Mouse (Mus musculus): ENCODE measurements around the gene Spint2. TPM values are rescaled to one million over a fixed set of nuclear protein-coding genes. Genes with fewer than 3 reads are reported as not detected.

Spint2 gene
- polyA plus RNA-seq, 1 experiment, result 35.7 TPM

DNA sequence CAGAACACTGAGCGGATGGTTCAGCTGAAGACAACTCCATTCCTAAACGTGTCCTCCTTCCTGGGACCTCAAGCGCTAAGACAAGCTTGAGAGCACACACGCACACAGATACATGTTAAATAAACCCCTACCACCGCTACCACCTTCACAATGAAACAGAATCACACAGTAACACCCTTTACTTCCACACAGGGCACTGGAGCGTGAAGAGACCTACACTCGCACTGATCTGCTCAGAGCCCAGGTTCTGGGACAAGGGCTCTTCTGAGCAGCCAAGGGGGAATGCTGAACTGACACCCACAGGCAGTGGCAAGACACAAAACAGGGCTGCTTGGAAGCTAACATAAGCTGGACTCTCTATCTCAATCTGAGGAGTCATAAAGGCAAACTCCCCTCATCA is 16.1 kb downstream of the Spint2 start:
- TF ChIP-seq POLR2A (IDR thresholded peaks at IDR 0.05; ENCODE audit: borderline replicate concordance, control insufficient read depth, low read depth, low read length) (no peak), CTCF (IDR thresholded peaks at IDR 0.05; ENCODE audit: control insufficient read depth, insufficient read depth, low read length) (no peak)
- Histone ChIP-seq H3K4me1 (ENCODE audit: control insufficient read depth, insufficient read depth, low read length) (peaks cover 1% of the 10 kb centered on the region; the same call in 1 of the 2 replicates), H3K27ac (ENCODE audit: control insufficient read depth, insufficient read depth, low read depth, low read length, poor library complexity) (no peak overlapping the region), H3K4me3 (replicated peaks; ENCODE audit: control insufficient read depth, low read depth, low read length) (no peak overlapping the region)
- WGBS, result 87% methylated on average over 7 of the region's 7 CpGs

- no peak overlapping the region for H3K27ac ChIP-seq (ENCODE audit: control insufficient read depth, insufficient read depth, low read depth, low read length, poor library complexity)
- H3K4me1 ChIP-seq (ENCODE audit: control insufficient read depth, insufficient read depth, low read length), result no peaks in the 10 kb centered on the region
These were observed 17.9 kb downstream of the Spint2 start for GRCm38 (mm10) chr7:29263831-29264230.

GRCm38 (mm10) chr7:29262151-29262550 is 19.6 kb downstream of the Spint2 start:
- no peak overlapping the region for H3K4me3 ChIP-seq (replicated peaks; ENCODE audit: control insufficient read depth, low read depth, low read length)
- no peak for TF ChIP-seq CTCF (IDR thresholded peaks at IDR 0.05; ENCODE audit: control insufficient read depth, insufficient read depth, low read length)
- no peak for TF ChIP-seq POLR2A (IDR thresholded peaks at IDR 0.05; ENCODE audit: borderline replicate concordance, control insufficient read depth, low read depth, low read length)
- WGBS, result 80% methylated on average over 6 of the region's 6 CpGs

More at GRCm38 (mm10) chr7:29263831-29264230, 17.9 kb downstream of the Spint2 start:
- no peak overlapping the region for H3K4me3 ChIP-seq (replicated peaks; ENCODE audit: control insufficient read depth, low read depth, low read length)
- WGBS, result 82% methylated on average over 3 of the region's 3 CpGs
- TF ChIP-seq CTCF (IDR thresholded peaks at IDR 0.05; ENCODE audit: control insufficient read depth, insufficient read depth, low read length) (no peak), POLR2A (IDR thresholded peaks at IDR 0.05; ENCODE audit: borderline replicate concordance, control insufficient read depth, low read depth, low read length) (no peak)

DNA sequence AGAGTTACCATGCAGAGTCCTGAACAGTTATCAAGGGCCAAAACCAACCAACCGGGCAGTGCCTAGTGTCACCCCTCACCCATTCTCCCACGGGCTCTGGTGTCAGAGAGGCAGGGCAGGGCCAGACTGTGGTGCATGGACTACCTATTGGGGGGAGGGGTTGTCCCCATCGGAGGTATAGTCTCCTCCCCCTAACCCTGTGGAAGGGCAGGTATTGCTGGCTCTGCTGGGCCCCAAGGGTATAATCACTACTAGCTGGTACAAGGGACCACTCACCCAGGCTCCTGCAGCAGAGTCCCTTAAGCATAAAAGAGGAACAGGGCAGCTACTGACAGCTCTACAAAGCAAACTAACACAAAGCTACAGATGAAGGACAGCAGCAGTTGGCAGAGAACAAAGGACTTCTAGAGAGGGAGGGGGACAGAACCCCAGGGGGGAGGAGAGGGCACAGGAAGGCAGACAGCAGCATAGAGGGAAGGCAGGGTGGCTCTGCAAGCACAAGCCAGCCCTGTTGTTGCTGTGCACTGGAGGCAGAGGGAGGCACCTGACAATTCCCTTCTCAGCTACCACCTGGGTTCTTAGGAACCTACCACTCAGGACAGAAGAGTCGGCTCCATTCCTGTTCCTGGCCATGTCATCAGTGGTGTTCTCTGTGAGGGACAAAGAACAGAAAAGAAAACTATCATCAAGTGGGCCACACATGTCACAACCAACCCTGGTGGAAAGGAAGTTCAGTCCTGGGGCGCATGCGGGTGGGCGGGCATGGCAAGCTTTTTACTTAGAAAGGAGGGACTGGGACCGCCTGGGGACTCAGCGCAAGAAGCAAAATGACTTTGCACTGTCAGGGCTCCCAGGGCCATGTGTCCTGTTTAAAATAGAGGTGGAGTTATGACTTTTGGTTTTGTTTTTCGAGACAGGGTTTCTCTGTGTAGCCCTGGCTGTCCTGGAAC is 21.7 kb downstream of the Spint2 start:
- WGBS, result 78% methylated on average over 10 of the region's 10 CpGs
- TF ChIP-seq CTCF (IDR thresholded peaks at IDR 0.05; ENCODE audit: control insufficient read depth, insufficient read depth, low read length) (no peak), POLR2A (IDR thresholded peaks at IDR 0.05; ENCODE audit: borderline replicate concordance, control insufficient read depth, low read depth, low read length) (no peak)
- H3K27ac ChIP-seq (ENCODE audit: control insufficient read depth, insufficient read depth, low read depth, low read length, poor library complexity), result no peak overlapping the region
- H3K4me1 ChIP-seq (ENCODE audit: control insufficient read depth, insufficient read depth, low read length), result no peaks in the 10 kb centered on the region
- no peak overlapping the region for H3K4me3 ChIP-seq (replicated peaks; ENCODE audit: control insufficient read depth, low read depth, low read length)

More at GRCm38 (mm10) chr7:29262151-29262550, 19.6 kb downstream of the Spint2 start:
- Histone ChIP-seq H3K27ac (ENCODE audit: control insufficient read depth, insufficient read depth, low read depth, low read length, poor library complexity) (no peak overlapping the region), H3K4me1 (ENCODE audit: control insufficient read depth, insufficient read depth, low read length) (no peaks in the 10 kb centered on the region)

GRCm38 (mm10) chr7:29257368-29257767 is 24.3 kb downstream of the Spint2 start:
- Histone ChIP-seq H3K27ac (ENCODE audit: control insufficient read depth, insufficient read depth, low read depth, low read length, poor library complexity) (no peak overlapping the region), H3K4me3 (replicated peaks; ENCODE audit: control insufficient read depth, low read depth, low read length) (no peak overlapping the region), H3K4me1 (ENCODE audit: control insufficient read depth, insufficient read depth, low read length) (no peaks in the 10 kb centered on the region)
- TF ChIP-seq POLR2A (IDR thresholded peaks at IDR 0.05; ENCODE audit: borderline replicate concordance, control insufficient read depth, low read depth, low read length) (no peak), CTCF (IDR thresholded peaks at IDR 0.05; ENCODE audit: control insufficient read depth, insufficient read depth, low read length) (no peak)
- WGBS, result 79% methylated on average over 1 of the region's 1 CpGs

DNA sequence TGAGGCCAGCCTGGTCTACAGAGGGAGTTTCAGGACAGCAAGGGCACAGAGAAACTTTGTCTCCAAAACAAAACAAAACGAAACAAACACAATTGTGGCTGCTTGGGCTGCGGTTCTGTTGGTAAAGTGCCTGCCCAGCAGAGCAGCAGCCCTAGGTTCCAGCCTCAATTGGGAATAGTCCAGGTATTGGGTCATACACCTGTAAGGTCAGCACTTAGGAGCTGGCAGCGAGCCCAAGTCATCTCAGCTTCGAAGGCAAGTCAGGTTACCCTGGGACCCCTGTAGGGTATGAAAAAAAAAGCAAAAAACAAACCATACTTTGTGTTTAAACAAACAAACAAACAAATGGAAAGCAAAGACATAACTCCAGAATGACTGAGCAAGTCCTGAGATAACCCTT is 25.8 kb downstream of the Spint2 start:
- Histone ChIP-seq H3K4me3 (replicated peaks; ENCODE audit: control insufficient read depth, low read depth, low read length) (no peak overlapping the region), H3K27ac (ENCODE audit: control insufficient read depth, insufficient read depth, low read depth, low read length, poor library complexity) (no peak overlapping the region), H3K4me1 (ENCODE audit: control insufficient read depth, insufficient read depth, low read length) (no peaks in the 10 kb centered on the region)
- 83% methylated on average over 4 of the region's 4 CpGs for WGBS
- TF ChIP-seq CTCF (IDR thresholded peaks at IDR 0.05; ENCODE audit: control insufficient read depth, insufficient read depth, low read length) (no peak), POLR2A (IDR thresholded peaks at IDR 0.05; ENCODE audit: borderline replicate concordance, control insufficient read depth, low read depth, low read length) (no peak)

DNA sequence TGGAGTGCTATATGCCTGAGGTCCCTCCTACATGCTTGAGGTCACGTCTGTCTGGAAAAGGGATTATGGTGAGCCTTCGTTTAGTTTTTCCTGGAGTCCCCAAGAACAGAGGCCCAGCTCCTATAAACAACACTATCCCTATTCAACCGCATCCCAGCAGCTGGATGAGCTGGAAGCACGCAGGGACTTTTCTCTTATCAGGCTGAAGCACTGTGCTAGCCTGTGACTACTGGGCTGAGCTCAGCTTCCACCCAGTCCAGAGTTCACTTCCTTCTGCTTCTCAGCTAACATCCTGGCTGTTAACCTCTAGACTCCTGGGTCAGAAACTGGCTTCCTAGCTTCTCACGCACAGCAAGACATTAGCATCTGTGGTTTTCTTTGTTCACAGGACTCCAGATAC is 27.9 kb downstream of the Spint2 start:
- Histone ChIP-seq H3K4me1 (ENCODE audit: control insufficient read depth, insufficient read depth, low read length) (no peaks in the 10 kb centered on the region), H3K4me3 (replicated peaks; ENCODE audit: control insufficient read depth, low read depth, low read length) (no peak overlapping the region), H3K27ac (ENCODE audit: control insufficient read depth, insufficient read depth, low read depth, low read length, poor library complexity) (no peak overlapping the region)
- TF ChIP-seq POLR2A (IDR thresholded peaks at IDR 0.05; ENCODE audit: borderline replicate concordance, control insufficient read depth, low read depth, low read length) (no peak), CTCF (IDR thresholded peaks at IDR 0.05; ENCODE audit: control insufficient read depth, insufficient read depth, low read length) (no peak)
- 33% methylated on average over 5 of the region's 5 CpGs for WGBS

- 69% methylated on average over 3 of the region's 3 CpGs for WGBS
- TF ChIP-seq CTCF (IDR thresholded peaks at IDR 0.05; ENCODE audit: control insufficient read depth, insufficient read depth, low read length) (no peak), POLR2A (IDR thresholded peaks at IDR 0.05; ENCODE audit: borderline replicate concordance, control insufficient read depth, low read depth, low read length) (no peak)
- Histone ChIP-seq H3K4me1 (ENCODE audit: control insufficient read depth, insufficient read depth, low read length) (no peaks in the 10 kb centered on the region), H3K4me3 (replicated peaks; ENCODE audit: control insufficient read depth, low read depth, low read length) (no peak overlapping the region), H3K27ac (ENCODE audit: control insufficient read depth, insufficient read depth, low read depth, low read length, poor library complexity) (no peak overlapping the region)
These were observed 30.5 kb downstream of the Spint2 start for GRCm38 (mm10) chr7:29251166-29251565.

All from bone marrow, adult 2 months (tissue).